Mouse (Mus musculus) small intestine, adult 2 months (tissue): ENCODE measurements around the gene Cdc27.

Experiments used
- CTCF ChIP-seq: fragments of 200-500 bp; IDR thresholded peaks from 2 replicates; pipeline ENCODE4 v1.5.1; 2012; ENCODE audit warnings: low read depth, mild to moderate bottlenecking, control low read depth, inconsistent platforms, low read length, moderate library complexity, mixed read lengths; ENCODE audit not compliant: insufficient replicate concordance, insufficient read length; ENCODE audit errors: extremely low read depth
- POLR2A ChIP-seq: fragments of 200-500 bp; IDR thresholded peaks from 2 replicates; pipeline ENCODE4 v1.6.1; 2012; ENCODE audit warnings: low read depth, mild to moderate bottlenecking, control low read depth, inconsistent platforms, low read length, moderate library complexity

GRCm38 (mm10) chr11:104567736-104568135, 17.3 kb upstream of the Cdc27 start:
- TF ChIP-seq CTCF = no peak
- TF ChIP-seq POLR2A = no peak
